Mouse (Mus musculus) intestine, embryonic 16.5 days (tissue): ENCODE results near the gene Wrap53. TPM values are rescaled to one million over a fixed set of nuclear protein-coding genes. Genes with fewer than 3 reads are reported as not detected.
"Not testable (repeated sequence)": the region's sequence is repeated elsewhere in the genome, so short reads cannot be mapped to it uniquely, and the experiment has no call there.

Source experiments
- ATAC-seq: fragments of 200-750 bp; cut with Nextera tagmentation; 2 replicates; pipeline ENCODE4 v1.8.0; 2017; ENCODE audit warnings: moderate TSS enrichment, moderate library complexity
- H3K27ac ChIP-seq: fragments of 300-500 bp; sonication (generic); 2 replicates; pipeline ENCODE4 v1.5.1; 2014; ENCODE audit warnings: mild to moderate bottlenecking, low read length
- H3K27me3 ChIP-seq: fragments of 300-500 bp; sonication (generic); replicated peaks from 2 replicates; pipeline ENCODE4 v1.6.1; 2014; ENCODE audit warnings: low read length, control low read depth, mixed read lengths; ENCODE audit not compliant: control insufficient read depth, insufficient read depth
- H3K36me3 ChIP-seq: fragments of 300-500 bp; sonication (generic); 2 replicates; pipeline ENCODE4 v1.6.1; 2014; ENCODE audit warnings: low read length, control low read depth; ENCODE audit not compliant: control insufficient read depth, insufficient read depth
- H3K4me1 ChIP-seq: fragments of 300-500 bp; sonication (generic); 2 replicates; pipeline ENCODE4 v1.6.1; 2014; ENCODE audit warnings: low read length, control low read depth, mixed read lengths; ENCODE audit not compliant: control insufficient read depth, insufficient read depth
- H3K4me2 ChIP-seq: fragments of 300-500 bp; sonication (generic); 2 replicates; pipeline ENCODE4 v1.6.1; 2014; ENCODE audit warnings: low read depth, low read length, control low read depth
- H3K4me3 ChIP-seq: fragments of 300-500 bp; sonication (generic); 2 replicates; pipeline ENCODE4 v1.5.1; 2014; ENCODE audit warnings: mild to moderate bottlenecking, low read length
- H3K9ac ChIP-seq: fragments of 300-500 bp; sonication (generic); 2 replicates; pipeline ENCODE4 v1.6.1; 2014; ENCODE audit warnings: low read depth, low read length
- H3K9me3 ChIP-seq: fragments of 300-500 bp; sonication (generic); 2 replicates; pipeline ENCODE4 v1.6.1; 2016; ENCODE audit warnings: low read length, control low read depth; ENCODE audit not compliant: control insufficient read depth
- WGBS: fragments of 180-500 bp; shearing (Covaris S2); extraction: QIAGEN DNeasy Blood & Tissue Kit; methylation state at CpG from one replicate; pipeline ENCODE4 v1.1.7; 2014; 5-methylcytosine and 5-hydroxymethylcytosine counted together
- polyA plus RNA-seq: library from polyadenylated mRNA; unstranded; fragments of >200 nt; fragmentation: Nextera tagmentation; extraction: Ambion mirVana; gene quantifications from 2 replicates; pipeline ENCODE4 v1.2.1, GENCODE M21; 2015

Gene Wrap53
- polyA plus RNA-seq, 1 experiment from 2014 or later, result 26.6 TPM

DNA sequence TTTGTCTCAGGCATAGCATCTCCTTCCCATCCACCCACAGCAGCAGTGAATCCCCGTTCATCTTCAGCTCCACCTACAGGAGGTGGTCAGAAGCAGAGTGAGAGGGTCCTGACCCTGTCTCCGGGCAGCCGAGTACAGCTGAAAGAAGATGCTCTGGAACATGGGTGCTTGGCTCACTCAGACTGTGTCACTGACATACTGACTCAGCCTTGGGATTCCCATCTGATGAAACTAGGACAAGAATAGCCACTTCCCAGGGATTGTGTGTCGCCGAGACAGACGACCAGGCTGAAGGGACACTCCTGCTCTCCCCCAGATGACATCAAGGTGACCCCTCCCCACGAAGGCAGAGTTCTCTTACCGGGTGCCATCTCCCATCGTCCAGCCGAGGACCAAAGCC, 36.7 kb upstream of the Wrap53 start:
- no peak for ATAC-seq
- H3K9ac ChIP-seq, result no peak overlapping the region
- 51% methylated on average over 10 of the region's 10 CpGs for WGBS

DNA sequence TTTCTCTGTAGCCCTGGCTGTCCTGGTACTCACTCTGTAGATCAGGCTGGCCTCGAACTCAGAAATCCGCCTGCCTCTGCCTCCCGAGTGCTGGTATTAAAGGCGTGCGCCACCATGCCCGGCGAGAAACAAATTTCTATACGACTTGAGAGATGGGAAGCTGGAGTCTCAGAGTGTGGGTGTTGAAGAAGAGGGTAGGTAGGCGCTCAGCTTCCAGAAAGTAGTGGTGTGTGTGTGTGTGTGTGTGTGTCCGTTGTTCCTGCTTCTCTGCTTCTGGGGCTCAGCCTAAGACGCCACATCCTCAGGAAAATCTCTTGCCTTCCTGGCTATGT, 34.2 kb upstream of the Wrap53 start:
- not testable (repeated sequence) for H3K36me3 ChIP-seq, H3K9ac ChIP-seq, H3K27me3 ChIP-seq, H3K9me3 ChIP-seq, H3K4me1 ChIP-seq, H3K4me3 ChIP-seq, ATAC-seq, H3K27ac ChIP-seq
- WGBS, result 55% methylated on average over 11 of the region's 11 CpGs
- 0 out of 2 replicates have a peak overlapping the region, but pooled peaks have one; percentile 37 for H3K4me2 ChIP-seq

More for the DNA sequence above, 36.7 kb upstream of the Wrap53 start:
- Histone ChIP-seq H3K4me1 (peaks cover 5% of the 10 kb centered on the region), H3K9me3 (no peaks in the 10 kb centered on the region), H3K4me3 (no peak overlapping the region), H3K27me3 (no peaks in the 10 kb centered on the region), H3K36me3 (no peaks in the 10 kb centered on the region), H3K27ac (no peak overlapping the region), H3K4me2 (no peak overlapping the region)

GRCm38 (mm10) chr11:69613553-69614256, 33.6 kb upstream of the Wrap53 start:
- Histone ChIP-seq H3K4me3 (peak overlapping the region; percentile 10), H3K27ac (no peak overlapping the region)
- peak; percentile 70 for ATAC-seq

DNA sequence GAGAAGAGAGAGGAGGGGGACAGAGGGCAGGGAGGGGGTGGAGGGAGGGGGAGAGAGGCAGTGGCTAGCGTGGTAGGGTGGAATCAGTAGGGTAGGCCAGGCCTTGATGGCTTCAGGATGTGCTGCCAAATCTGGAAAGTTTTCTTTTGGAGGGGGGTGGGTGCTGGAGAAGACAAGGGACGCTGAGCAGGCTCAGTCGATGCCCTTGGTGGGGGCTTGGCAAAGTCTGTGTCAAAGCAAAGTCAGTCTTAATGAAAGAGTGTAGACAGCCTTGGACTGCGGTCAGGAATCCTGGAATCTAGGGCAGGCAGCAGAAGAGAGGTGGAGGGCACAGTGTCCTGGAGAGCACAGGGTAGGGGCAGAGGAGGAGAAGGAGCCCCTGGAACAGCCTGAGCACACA, 30.8 kb upstream of the Wrap53 start:
- no peak overlapping the region for H3K4me2 ChIP-seq
- H3K9me3 ChIP-seq, result no peaks in the 10 kb centered on the region
- H3K9ac ChIP-seq, result no peak overlapping the region
- peaks cover 3% of the 10 kb centered on the region; the same call in 1 of the 2 replicates for H3K4me1 ChIP-seq
- WGBS, result 47% methylated on average over 4 of the region's 4 CpGs
- no peaks in the 10 kb centered on the region for H3K36me3 ChIP-seq
- no peaks in the 10 kb centered on the region for H3K27me3 ChIP-seq
- no peak for ATAC-seq
- H3K4me3 ChIP-seq, result no peak overlapping the region
- H3K27ac ChIP-seq, result no peak overlapping the region

More at GRCm38 (mm10) chr11:69613553-69614256, 33.6 kb upstream of the Wrap53 start:
- H3K4me2 ChIP-seq, result peak overlapping the region; percentile 37
- H3K9me3 ChIP-seq, result no peaks in the 10 kb centered on the region
- H3K36me3 ChIP-seq, result no peaks in the 10 kb centered on the region
- peak overlapping the region; percentile 34; the same call in 1 of the 2 replicates for H3K9ac ChIP-seq
- H3K27me3 ChIP-seq, result no peaks in the 10 kb centered on the region
- peaks cover 3% of the 10 kb centered on the region; the same call in 1 of the 2 replicates for H3K4me1 ChIP-seq
- 11% methylated on average over 19 of the region's 19 CpGs for WGBS

- Histone ChIP-seq H3K4me3 (no peak overlapping the region), H3K4me2 (no peak overlapping the region), H3K27me3 (peaks cover 11% of the 10 kb centered on the region; the same call in 1 of the 2 replicates), H3K27ac (no peak overlapping the region), H3K4me1 (peaks cover 14% of the 10 kb centered on the region), H3K9ac (no peak overlapping the region), H3K9me3 (no peaks in the 10 kb centered on the region), H3K36me3 (no peaks in the 10 kb centered on the region)
- no peak for ATAC-seq
- 60% methylated on average over 7 of the region's 7 CpGs for WGBS
These were observed 29.4 kb upstream of the Wrap53 start for GRCm38 (mm10) chr11:69609416-69609815.

GRCm38 (mm10) chr11:69608525-69608924, 28.5 kb upstream of the Wrap53 start:
- Histone ChIP-seq H3K27me3 (peaks cover 12% of the 10 kb centered on the region; the same call in 1 of the 2 replicates), H3K9ac (no peak overlapping the region), H3K4me2 (no peak overlapping the region), H3K9me3 (no peaks in the 10 kb centered on the region), H3K4me1 (peaks cover 13% of the 10 kb centered on the region), H3K4me3 (no peak overlapping the region), H3K27ac (no peak overlapping the region), H3K36me3 (no peaks in the 10 kb centered on the region)
- 87% methylated on average over 3 of the region's 3 CpGs for WGBS
- no peak for ATAC-seq

- no peak for ATAC-seq
- H3K36me3 ChIP-seq, result no peaks in the 10 kb centered on the region
- H3K27me3 ChIP-seq, result peaks cover 12% of the 10 kb centered on the region; the same call in 1 of the 2 replicates
- H3K4me3 ChIP-seq, result no peak overlapping the region
- H3K4me1 ChIP-seq, result peaks cover 13% of the 10 kb centered on the region
- 91% methylated on average over 2 of the region's 2 CpGs for WGBS
- no peak overlapping the region for H3K4me2 ChIP-seq
- H3K9me3 ChIP-seq, result no peaks in the 10 kb centered on the region
- no peak overlapping the region for H3K9ac ChIP-seq
- H3K27ac ChIP-seq, result no peak overlapping the region
These were observed 26.8 kb upstream of the Wrap53 start for GRCm38 (mm10) chr11:69606832-69607231.

GRCm38 (mm10) chr11:69606491-69606795, 26.4 kb upstream of the Wrap53 start:
- Histone ChIP-seq H3K4me3 (peak overlapping the region; percentile 65), H3K27me3 (peaks cover 12% of the 10 kb centered on the region; the same call in 1 of the 2 replicates), H3K4me1 (peaks cover 17% of the 10 kb centered on the region), H3K9ac (0 out of 2 replicates have a peak overlapping the region, but pooled peaks have one; percentile 48), H3K9me3 (no peaks in the 10 kb centered on the region), H3K4me2 (peak overlapping the region; percentile 100), H3K36me3 (no peaks in the 10 kb centered on the region), H3K27ac (no peak overlapping the region)
- ATAC-seq, result no peak
- WGBS, result 54% methylated on average over 2 of the region's 2 CpGs

GRCm38 (mm10) chr11:69605726-69606490, 25.9 kb upstream of the Wrap53 start, which contains the start of gene Atp1b2:
Gene Atp1b2 (minus strand): TSS chr11:69605942.
- ATAC-seq, result peak; percentile 90

More at GRCm38 (mm10) chr11:69605726-69606490, 25.9 kb upstream of the Wrap53 start, which contains the start of gene Atp1b2:
- Histone ChIP-seq H3K4me2 (peak within 1 kb of the TSS; percentile 100), H3K36me3 (no peaks in the 10 kb centered on the region), H3K9ac (peak within 1 kb of the TSS; percentile 71), H3K27me3 (peaks cover 12% of the 10 kb centered on the region; the same call in 1 of the 2 replicates), H3K4me3 (peak within 1 kb of the TSS; percentile 65), H3K4me1 (peaks cover 17% of the 10 kb centered on the region), H3K9me3 (no peaks in the 10 kb centered on the region), H3K27ac (no peak within 1 kb of the TSS)
- 2% methylated on average over 32 of the region's 32 CpGs for WGBS
